Mouse (Mus musculus) midbrain, embryonic 11.5 days (tissue): Measurements from ENCODE around the gene Cdc42ep5. TPM values are rescaled to one million over a fixed set of nuclear protein-coding genes. Genes with fewer than 3 reads are reported as not detected.
A peak's percentile ranks its signal among the peaks of the same experiment; 100 is the strongest.

Source experiments
- ATAC-seq: fragments of 200-750 bp; cut with Nextera tagmentation; 2 replicates; pipeline ENCODE4 v1.8.0; 2017; ENCODE audit warnings: moderate TSS enrichment, moderate library complexity; ENCODE audit not compliant: low FRiP score
- DNase-seq: peaks from one replicate; pipeline ENCODE4 v3.0.0; 2015; ENCODE audit warnings: low spot score; ENCODE audit errors: missing footprints
- H3K27ac ChIP-seq: fragments of 300-500 bp; sonication (generic); 2 replicates; pipeline ENCODE4 v1.5.1; 2014; ENCODE audit warnings: low read depth, low read length
- H3K27me3 ChIP-seq: fragments of 300-500 bp; sonication (generic); 2 replicates; pipeline ENCODE4 v1.6.1; 2014; ENCODE audit warnings: mild to moderate bottlenecking, low read length, moderate library complexity, mixed read lengths; ENCODE audit not compliant: control insufficient read depth, insufficient read depth
- H3K36me3 ChIP-seq: fragments of 300-500 bp; sonication (generic); 2 replicates; pipeline ENCODE4 v1.6.1; 2014; ENCODE audit warnings: mild to moderate bottlenecking, low read length, moderate library complexity, mixed read lengths; ENCODE audit not compliant: control insufficient read depth, insufficient read depth
- H3K4me1 ChIP-seq: fragments of 300-500 bp; sonication (generic); 2 replicates; pipeline ENCODE4 v1.6.1; 2014; ENCODE audit warnings: low read length; ENCODE audit not compliant: control insufficient read depth, insufficient read depth
- H3K4me2 ChIP-seq: fragments of 300-500 bp; sonication (generic); 2 replicates; pipeline ENCODE4 v1.6.1; 2014; ENCODE audit warnings: mild to moderate bottlenecking, moderate library complexity
- H3K4me3 ChIP-seq: fragments of 300-500 bp; sonication (generic); 2 replicates; pipeline ENCODE4 v1.5.1; 2014; ENCODE audit warnings: low read depth, low read length
- H3K9ac ChIP-seq: fragments of 300-500 bp; sonication (generic); 2 replicates; pipeline ENCODE4 v1.6.1; 2014; ENCODE audit warnings: low read length
- H3K9me3 ChIP-seq: fragments of 300-500 bp; sonication (generic); 2 replicates; pipeline ENCODE4 v1.6.1; 2016; ENCODE audit warnings: low read length; ENCODE audit not compliant: control insufficient read depth
- WGBS: fragments of 180-500 bp; shearing (Covaris S2); extraction: QIAGEN DNeasy Blood & Tissue Kit; methylation state at CpG from one replicate; pipeline ENCODE4 v1.1.7; 2014; 5-methylcytosine and 5-hydroxymethylcytosine counted together
- polyA plus RNA-seq: library from polyadenylated mRNA; unstranded; fragments of >200 nt; fragmentation: Nextera tagmentation; extraction: Ambion mirVana; gene quantifications from 2 replicates; pipeline ENCODE4 v1.2.1, GENCODE M21; 2014

Gene Cdc42ep5
- polyA plus RNA-seq, 1 experiment from 2014 or later = 15.6 TPM

GRCm38 (mm10) chr7:4132581-4132980 is 32.1 kb downstream of the Cdc42ep5 start:
- H3K36me3 ChIP-seq = peaks cover 11% of the 10 kb centered on the region
- ATAC-seq (no peak), DNase-seq (peak; percentile 23)
- H3K27ac ChIP-seq = no peak overlapping the region
- H3K4me1 ChIP-seq = peaks cover 2% of the 10 kb centered on the region; the same call in 1 of the 2 replicates
- no peaks in the 10 kb centered on the region for H3K27me3 ChIP-seq
- no peak overlapping the region; the same call in 1 of the 2 replicates for H3K9ac ChIP-seq
- WGBS = 92% methylated on average over 3 of the region's 3 CpGs
- H3K4me2 ChIP-seq = no peak overlapping the region
- no peaks in the 10 kb centered on the region for H3K9me3 ChIP-seq
- H3K4me3 ChIP-seq = no peak overlapping the region

GRCm38 (mm10) chr7:4131964-4132363 is 32.7 kb downstream of the Cdc42ep5 start:
- Histone ChIP-seq H3K4me2 (no peak overlapping the region), H3K36me3 (peaks cover 11% of the 10 kb centered on the region), H3K9me3 (no peaks in the 10 kb centered on the region), H3K4me1 (peaks cover 2% of the 10 kb centered on the region; the same call in 1 of the 2 replicates), H3K27ac (no peak overlapping the region), H3K4me3 (no peak overlapping the region), H3K27me3 (no peaks in the 10 kb centered on the region), H3K9ac (no peak overlapping the region)
- no peak for ATAC-seq
- WGBS = 92% methylated on average over 8 of the region's 8 CpGs
- DNase-seq = peak; percentile 23

- DNase-seq (peak; percentile 98), ATAC-seq (peak; percentile 83)
- H3K36me3 ChIP-seq = peaks cover 11% of the 10 kb centered on the region
- H3K27ac ChIP-seq = no peak overlapping the region; the same call in 1 of the 2 replicates
- no peaks in the 10 kb centered on the region for H3K27me3 ChIP-seq
- no peaks in the 10 kb centered on the region for H3K9me3 ChIP-seq
- no peaks in the 10 kb centered on the region for H3K4me1 ChIP-seq
- no peak overlapping the region; the same call in 1 of the 2 replicates for H3K9ac ChIP-seq
- no peak overlapping the region for H3K4me2 ChIP-seq
- 46% methylated on average over 13 of the region's 13 CpGs for WGBS
- H3K4me3 ChIP-seq = no peak overlapping the region
These were observed 33.8 kb downstream of the Cdc42ep5 start for GRCm38 (mm10) chr7:4130686-4131452.

- H3K9ac ChIP-seq = no peak overlapping the region
These were observed 35.8 kb downstream of the Cdc42ep5 start for GRCm38 (mm10) chr7:4128860-4129259.

GRCm38 (mm10) chr7:4127894-4128293 is 36.8 kb downstream of the Cdc42ep5 start:
- Histone ChIP-seq H3K27ac (no peak overlapping the region), H3K27me3 (no peaks in the 10 kb centered on the region), H3K4me2 (no peak overlapping the region), H3K4me3 (no peak overlapping the region), H3K4me1 (peaks cover 27% of the 10 kb centered on the region), H3K36me3 (peaks cover 9% of the 10 kb centered on the region), H3K9ac (no peak overlapping the region), H3K9me3 (no peaks in the 10 kb centered on the region)
- no peak for ATAC-seq
- WGBS = 87% methylated on average over 4 of the region's 4 CpGs
- peak; percentile 61 for DNase-seq

More at GRCm38 (mm10) chr7:4128860-4129259, 35.8 kb downstream of the Cdc42ep5 start:
- ATAC-seq (no peak), DNase-seq (peak; percentile 39)
- WGBS = 64% methylated on average over 6 of the region's 6 CpGs
- Histone ChIP-seq H3K27me3 (no peaks in the 10 kb centered on the region), H3K4me3 (no peak overlapping the region), H3K9me3 (no peaks in the 10 kb centered on the region), H3K4me2 (no peak overlapping the region), H3K27ac (no peak overlapping the region), H3K36me3 (peaks cover 9% of the 10 kb centered on the region), H3K4me1 (peaks cover 17% of the 10 kb centered on the region)

GRCm38 (mm10) chr7:4126992-4127785 is 37.5 kb downstream of the Cdc42ep5 start:
- peaks cover 5% of the 10 kb centered on the region; the same call in 1 of the 2 replicates for H3K36me3 ChIP-seq

GRCm38 (mm10) chr7:4125306-4125705 is 39.4 kb downstream of the Cdc42ep5 start:
- H3K4me3 ChIP-seq = no peak overlapping the region
- H3K9ac ChIP-seq = peak overlapping the region; percentile 49
- WGBS = 22% methylated on average over 9 of the region's 9 CpGs
- no peaks in the 10 kb centered on the region for H3K27me3 ChIP-seq
- peak overlapping the region; percentile 97 for H3K27ac ChIP-seq
- peaks cover 4% of the 10 kb centered on the region; the same call in 1 of the 2 replicates for H3K36me3 ChIP-seq
- H3K4me1 ChIP-seq = peaks cover 46% of the 10 kb centered on the region
- DNase-seq = peak; percentile 53
- peak overlapping the region; percentile 34 for H3K4me2 ChIP-seq
- H3K9me3 ChIP-seq = no peaks in the 10 kb centered on the region
- ATAC-seq = no peak

More at GRCm38 (mm10) chr7:4126992-4127785, 37.5 kb downstream of the Cdc42ep5 start:
- no peak for ATAC-seq
- peak; percentile 61 for DNase-seq
- Histone ChIP-seq H3K4me1 (peaks cover 34% of the 10 kb centered on the region), H3K27me3 (no peaks in the 10 kb centered on the region), H3K27ac (no peak overlapping the region), H3K9ac (no peak overlapping the region), H3K4me2 (no peak overlapping the region), H3K9me3 (no peaks in the 10 kb centered on the region), H3K4me3 (no peak overlapping the region)
- WGBS = 89% methylated on average over 11 of the region's 11 CpGs

- no peaks in the 10 kb centered on the region for H3K27me3 ChIP-seq
- H3K27ac ChIP-seq = peak overlapping the region; percentile 97
- DNase-seq (peak; percentile 89), ATAC-seq (peak; percentile 13; the same call in 1 of the 2 replicates)
- H3K9me3 ChIP-seq = no peaks in the 10 kb centered on the region
- peak overlapping the region; percentile 34 for H3K4me2 ChIP-seq
- WGBS = 7% methylated on average over 5 of the region's 5 CpGs
- peak overlapping the region; percentile 1; the same call in 1 of the 2 replicates for H3K4me3 ChIP-seq
- peak overlapping the region; percentile 49 for H3K9ac ChIP-seq
- H3K4me1 ChIP-seq = peaks cover 50% of the 10 kb centered on the region
- H3K36me3 ChIP-seq = peaks cover 4% of the 10 kb centered on the region; the same call in 1 of the 2 replicates
These were observed 39.8 kb downstream of the Cdc42ep5 start for GRCm38 (mm10) chr7:4124856-4125255.
